18 mouse cellular contexts compared by ENCODE assay signal in the genomic region with DNA sequence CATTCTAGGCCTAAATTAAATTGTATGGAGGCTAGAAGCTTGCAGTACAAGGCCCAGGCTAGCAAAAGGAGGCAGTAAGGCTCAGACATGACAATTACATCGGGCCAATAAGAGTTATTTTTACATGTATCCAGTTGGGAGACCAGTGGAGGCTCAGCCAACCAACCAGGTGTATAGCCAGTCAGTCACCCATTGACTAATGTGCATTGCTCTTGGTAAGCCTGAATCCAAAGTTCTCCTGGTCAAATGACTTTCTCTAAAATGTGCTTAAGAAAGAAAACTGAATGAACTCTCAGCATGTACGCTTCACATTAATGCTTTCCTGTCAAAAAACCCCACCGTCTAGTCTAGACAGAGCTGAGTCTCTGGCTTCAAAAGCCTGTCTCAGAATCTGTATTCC.
"Had no signal": no experiment of that assay in that cellular context is flagged by ENCODE, and none has a peak within 500 bp of the region (broad histone marks: within the 10 kb centered on the region; RNA-seq: fewer than 3 reads in every experiment).

No protein-coding gene starts in this region.

- H3K36me3 ChIP-seq: midbrain, embryonic 10.5 days; midbrain, embryonic 12.5 days; neural tube, embryonic 13.5 days; neural tube, embryonic 15.5 days had no signal

- ATAC-seq: midbrain, embryonic 16.5 days had no signal

- H3K4me3 ChIP-seq: midbrain, embryonic 10.5 days; midbrain, embryonic 12.5 days; myocyte; neural tube, embryonic 13.5 days; neural tube, embryonic 15.5 days had no signal

- DNase-seq: lung, embryonic 14.5 days; lung, postnatal 10 days; lung, postnatal 4 days; midbrain, embryonic 14.5 days; retina, postnatal 1 day; right cerebral cortex, adult 18-20 months; right cerebral cortex, postnatal 25 days; right cerebral cortex, postnatal 4 days; spleen, adult 18-20 months; thymus, adult 18-20 months; thymus, postnatal 14 days; thymus, postnatal 36 days had no signal

- H3K9me3 ChIP-seq: midbrain, embryonic 10.5 days; midbrain, embryonic 12.5 days; neural tube, embryonic 13.5 days; neural tube, embryonic 15.5 days had no signal

- H3K27ac ChIP-seq: midbrain, embryonic 10.5 days; midbrain, embryonic 12.5 days; neural tube, embryonic 13.5 days; neural tube, embryonic 15.5 days had no signal

- H3K9ac ChIP-seq: lung, embryonic 14.5 days; midbrain, embryonic 12.5 days; neural tube, embryonic 13.5 days; neural tube, embryonic 15.5 days had no signal

- H3K4me1 ChIP-seq: midbrain, embryonic 10.5 days; midbrain, embryonic 12.5 days; neural tube, embryonic 13.5 days; neural tube, embryonic 15.5 days had no signal

- H3K4me2 ChIP-seq: lung, embryonic 14.5 days; midbrain, embryonic 12.5 days; neural tube, embryonic 13.5 days; neural tube, embryonic 15.5 days had no signal

- H3K27me3 ChIP-seq: midbrain, embryonic 12.5 days; neural tube, embryonic 13.5 days; neural tube, embryonic 15.5 days had no signal
